Mouse (Mus musculus): Measurements from ENCODE around the gene Acot7. TPM values are rescaled to one million over a fixed set of nuclear protein-coding genes. Genes with fewer than 3 reads are reported as not detected.
A peak's percentile ranks its signal among the peaks of the same experiment; 100 is the strongest.

Gene Acot7
- polyA plus RNA-seq, 1 experiment from 2014 or later = 168 TPM

DNA sequence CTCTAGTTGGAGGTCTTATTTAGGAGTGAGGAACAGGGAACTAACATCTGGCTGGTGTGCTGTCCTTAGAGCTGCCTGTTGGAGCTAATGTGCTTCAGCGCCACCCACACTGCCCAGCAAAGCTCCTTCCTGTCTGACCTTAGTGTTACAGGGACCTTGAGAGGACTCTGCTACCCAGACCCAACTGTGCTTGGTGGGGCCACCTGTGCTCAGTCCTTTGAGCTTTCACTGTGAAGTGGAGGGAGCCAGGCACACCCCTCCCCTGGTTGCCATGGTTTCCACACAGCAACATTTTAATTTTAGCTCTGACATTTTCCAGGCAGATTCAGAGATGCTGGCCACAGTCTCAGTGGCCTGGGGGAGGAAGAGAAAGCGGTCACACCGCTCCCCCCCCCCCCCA lies 25.0 kb downstream of the Acot7 start:
- no peaks in the 10 kb centered on the region for H3K36me3 ChIP-seq (ENCODE audit: control insufficient read depth, insufficient read depth, low read length)
- H3K4me1 ChIP-seq (ENCODE audit: control insufficient read depth, insufficient read depth, low read length) = no peaks in the 10 kb centered on the region; the same call in 1 of the 2 replicates
- H3K4me3 ChIP-seq (ENCODE audit: low read depth, low read length) = no peak overlapping the region
- no peak for DNase-seq (ENCODE audit: low spot score)
- no peaks in the 10 kb centered on the region for H3K27me3 ChIP-seq (replicated peaks; ENCODE audit: control insufficient read depth, insufficient read depth, low read length)
- H3K9me3 ChIP-seq (replicated peaks; ENCODE audit: control insufficient read depth, low read length) = no peaks in the 10 kb centered on the region
- H3K9ac ChIP-seq (ENCODE audit: low read length) = no peak overlapping the region
- 94% methylated on average over 3 of the region's 3 CpGs for WGBS
- no peak; the same call in 1 of the 2 replicates for ATAC-seq
- H3K4me2 ChIP-seq (ENCODE audit: low read length) = no peak overlapping the region
- no peak overlapping the region for H3K27ac ChIP-seq (ENCODE audit: low read depth, low read length)

DNA sequence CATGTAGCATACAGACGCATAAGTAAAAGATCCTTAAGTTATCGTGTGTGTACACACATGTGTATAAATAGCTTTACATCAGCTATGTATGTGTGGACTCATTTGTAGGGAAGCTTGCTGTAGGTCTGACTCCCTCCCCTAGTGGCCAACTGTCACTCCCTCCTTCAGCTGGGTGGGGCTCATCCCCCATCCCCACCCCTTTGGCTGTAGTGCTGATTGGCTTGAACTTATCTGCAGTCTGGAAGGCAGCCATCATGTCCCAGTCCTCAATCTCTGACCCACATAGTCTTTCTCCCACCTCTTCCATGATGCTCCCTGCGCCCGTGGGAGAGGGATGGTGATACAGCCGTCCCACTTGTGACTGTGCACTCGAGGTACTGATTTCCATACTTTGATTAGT lies 26.7 kb downstream of the Acot7 start:
- no peak overlapping the region for H3K9ac ChIP-seq (ENCODE audit: low read length)
- no peak for ATAC-seq
- H3K36me3 ChIP-seq (ENCODE audit: control insufficient read depth, insufficient read depth, low read length) = no peaks in the 10 kb centered on the region
- 89% methylated on average over 6 of the region's 6 CpGs for WGBS
- H3K27ac ChIP-seq (ENCODE audit: low read depth, low read length) = no peak overlapping the region
- no peaks in the 10 kb centered on the region for H3K27me3 ChIP-seq (replicated peaks; ENCODE audit: control insufficient read depth, insufficient read depth, low read length)
- no peak overlapping the region for H3K4me2 ChIP-seq (ENCODE audit: low read length)
- no peak for DNase-seq (ENCODE audit: low spot score)
- H3K9me3 ChIP-seq (replicated peaks; ENCODE audit: control insufficient read depth, low read length) = no peaks in the 10 kb centered on the region
- no peaks in the 10 kb centered on the region; the same call in 1 of the 2 replicates for H3K4me1 ChIP-seq (ENCODE audit: control insufficient read depth, insufficient read depth, low read length)
- no peak overlapping the region for H3K4me3 ChIP-seq (ENCODE audit: low read depth, low read length)

DNA sequence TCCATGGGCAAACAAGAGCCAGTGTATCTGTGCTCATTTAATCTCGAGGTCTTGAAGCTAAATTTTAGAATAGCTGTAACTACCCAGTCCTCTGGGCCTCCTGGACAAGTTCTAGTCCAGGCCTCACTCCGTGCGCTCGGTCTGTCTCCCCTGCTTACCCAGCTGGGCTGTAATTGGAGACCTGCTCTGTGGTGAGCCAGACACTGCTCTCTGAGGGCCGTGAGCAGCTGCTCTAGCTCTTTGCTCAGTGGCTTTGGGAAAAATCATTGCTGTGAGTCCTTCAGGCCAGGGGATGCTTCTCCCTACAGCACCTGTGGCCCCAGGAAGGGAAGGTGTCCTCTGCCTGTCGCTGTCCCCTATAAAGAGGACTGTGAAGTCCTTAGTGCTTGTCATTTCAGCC lies 28.3 kb downstream of the Acot7 start:
- no peaks in the 10 kb centered on the region for H3K36me3 ChIP-seq (ENCODE audit: control insufficient read depth, insufficient read depth, low read length)
- DNase-seq (ENCODE audit: low spot score) = no peak
- no peak for ATAC-seq
- H3K4me1 ChIP-seq (ENCODE audit: control insufficient read depth, insufficient read depth, low read length) = no peaks in the 10 kb centered on the region; the same call in 1 of the 2 replicates
- H3K27ac ChIP-seq (ENCODE audit: low read depth, low read length) = no peak overlapping the region
- no peak overlapping the region for H3K4me3 ChIP-seq (ENCODE audit: low read depth, low read length)
- H3K9me3 ChIP-seq (replicated peaks; ENCODE audit: control insufficient read depth, low read length) = no peaks in the 10 kb centered on the region
- no peak overlapping the region for H3K9ac ChIP-seq (ENCODE audit: low read length)
- WGBS = 72% methylated on average over 6 of the region's 6 CpGs
- no peaks in the 10 kb centered on the region for H3K27me3 ChIP-seq (replicated peaks; ENCODE audit: control insufficient read depth, insufficient read depth, low read length)
- H3K4me2 ChIP-seq (ENCODE audit: low read length) = no peak overlapping the region

DNA sequence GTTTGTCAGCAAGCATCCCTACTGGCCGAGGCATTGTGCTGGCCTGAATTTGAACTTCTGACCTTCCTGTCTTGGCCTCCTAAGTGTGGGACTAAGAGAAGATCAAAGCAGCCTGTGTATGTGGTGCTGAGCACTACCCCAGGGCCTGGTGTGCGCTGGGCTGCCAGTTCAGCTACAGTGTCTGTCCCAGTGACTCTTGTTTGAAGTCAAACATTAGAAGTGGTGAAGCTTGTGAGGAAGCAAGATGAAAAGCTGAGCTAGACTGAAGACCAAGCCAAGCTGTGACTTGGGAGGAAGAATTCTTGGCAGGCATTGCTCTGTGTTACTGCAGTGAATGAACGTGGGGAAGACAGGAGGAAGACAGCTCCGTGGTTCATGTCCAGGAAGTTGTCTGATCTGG lies 31.7 kb downstream of the Acot7 start:
- H3K4me1 ChIP-seq (ENCODE audit: control insufficient read depth, insufficient read depth, low read length) = no peaks in the 10 kb centered on the region
- no peak overlapping the region for H3K9ac ChIP-seq (ENCODE audit: low read length)
- H3K27me3 ChIP-seq (replicated peaks; ENCODE audit: control insufficient read depth, insufficient read depth, low read length) = no peaks in the 10 kb centered on the region
- no peaks in the 10 kb centered on the region for H3K36me3 ChIP-seq (ENCODE audit: control insufficient read depth, insufficient read depth, low read length)
- no peaks in the 10 kb centered on the region for H3K9me3 ChIP-seq (replicated peaks; ENCODE audit: control insufficient read depth, low read length)
- DNase-seq (ENCODE audit: low spot score) (no peak), ATAC-seq (no peak)
- no peak overlapping the region for H3K4me3 ChIP-seq (ENCODE audit: low read depth, low read length)
- H3K4me2 ChIP-seq (ENCODE audit: low read length) = no peak overlapping the region
- no peak overlapping the region for H3K27ac ChIP-seq (ENCODE audit: low read depth, low read length)
- 75% methylated on average over 4 of the region's 4 CpGs for WGBS

DNA sequence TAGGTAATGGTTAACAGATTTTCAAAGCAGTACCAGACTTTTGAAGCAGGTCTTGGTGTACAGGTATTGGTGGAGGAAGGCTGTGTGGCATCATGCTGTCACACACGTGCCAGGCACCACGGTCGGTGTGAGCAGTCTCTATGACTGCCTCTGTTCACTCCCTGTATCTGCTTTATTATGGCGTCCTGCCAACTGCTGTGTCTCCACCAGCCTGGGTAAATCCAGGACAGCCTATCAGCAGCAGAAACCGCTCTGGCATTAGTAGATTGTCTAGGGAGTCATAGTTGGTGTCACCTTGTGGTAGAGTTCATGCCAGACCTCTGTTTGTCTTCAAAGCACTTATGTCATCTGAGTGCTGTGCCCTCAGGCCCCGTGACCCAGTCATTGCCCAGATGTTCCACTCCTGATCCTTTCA lies 34.2 kb downstream of the Acot7 start:
- H3K27ac ChIP-seq (ENCODE audit: low read depth, low read length) = no peak overlapping the region
- no peak overlapping the region for H3K9ac ChIP-seq (ENCODE audit: low read length)
- H3K4me1 ChIP-seq (ENCODE audit: control insufficient read depth, insufficient read depth, low read length) = no peaks in the 10 kb centered on the region
- no peaks in the 10 kb centered on the region for H3K36me3 ChIP-seq (ENCODE audit: control insufficient read depth, insufficient read depth, low read length)
- H3K4me2 ChIP-seq (ENCODE audit: low read length) = no peak overlapping the region
- no peak for ATAC-seq
- WGBS = 74% methylated on average over 6 of the region's 6 CpGs
- no peaks in the 10 kb centered on the region for H3K27me3 ChIP-seq (replicated peaks; ENCODE audit: control insufficient read depth, insufficient read depth, low read length)
- H3K4me3 ChIP-seq (ENCODE audit: low read depth, low read length) = no peak overlapping the region
- no peaks in the 10 kb centered on the region for H3K9me3 ChIP-seq (replicated peaks; ENCODE audit: control insufficient read depth, low read length)
- no peak for DNase-seq (ENCODE audit: low spot score)

DNA sequence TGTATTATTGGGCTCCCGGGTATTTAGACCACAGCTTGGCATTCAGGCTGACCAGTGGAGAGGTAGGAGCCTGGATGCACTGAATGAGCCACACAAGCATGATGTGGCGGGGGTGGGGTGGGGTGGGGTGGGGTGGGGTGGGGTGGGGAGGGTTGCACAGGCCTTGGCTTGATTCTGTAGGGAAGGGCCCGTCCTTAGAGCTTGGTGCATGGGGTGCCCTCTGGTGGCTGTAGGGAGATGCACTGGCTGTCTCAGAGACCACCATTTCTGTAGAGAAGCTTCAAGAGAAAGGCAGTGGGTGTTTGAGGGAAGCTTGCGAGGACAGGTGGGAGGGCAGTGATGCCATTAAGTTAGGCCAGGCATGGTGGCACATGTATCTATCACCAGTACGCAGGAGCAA lies 34.6 kb downstream of the Acot7 start:
- H3K27ac ChIP-seq (ENCODE audit: low read depth, low read length) = no peak overlapping the region
- no peaks in the 10 kb centered on the region for H3K27me3 ChIP-seq (replicated peaks; ENCODE audit: control insufficient read depth, insufficient read depth, low read length)
- peak; percentile 25; the same call in 1 of the 2 replicates for ATAC-seq
- WGBS = 38% methylated on average over 5 of the region's 5 CpGs
- no peaks in the 10 kb centered on the region for H3K4me1 ChIP-seq (ENCODE audit: control insufficient read depth, insufficient read depth, low read length)
- H3K9me3 ChIP-seq (replicated peaks; ENCODE audit: control insufficient read depth, low read length) = no peaks in the 10 kb centered on the region
- peak; percentile 73 for DNase-seq (ENCODE audit: low spot score)
- H3K9ac ChIP-seq (ENCODE audit: low read length) = no peak overlapping the region
- no peak overlapping the region for H3K4me3 ChIP-seq (ENCODE audit: low read depth, low read length)
- no peaks in the 10 kb centered on the region for H3K36me3 ChIP-seq (ENCODE audit: control insufficient read depth, insufficient read depth, low read length)
- H3K4me2 ChIP-seq (ENCODE audit: low read length) = no peak overlapping the region

DNA sequence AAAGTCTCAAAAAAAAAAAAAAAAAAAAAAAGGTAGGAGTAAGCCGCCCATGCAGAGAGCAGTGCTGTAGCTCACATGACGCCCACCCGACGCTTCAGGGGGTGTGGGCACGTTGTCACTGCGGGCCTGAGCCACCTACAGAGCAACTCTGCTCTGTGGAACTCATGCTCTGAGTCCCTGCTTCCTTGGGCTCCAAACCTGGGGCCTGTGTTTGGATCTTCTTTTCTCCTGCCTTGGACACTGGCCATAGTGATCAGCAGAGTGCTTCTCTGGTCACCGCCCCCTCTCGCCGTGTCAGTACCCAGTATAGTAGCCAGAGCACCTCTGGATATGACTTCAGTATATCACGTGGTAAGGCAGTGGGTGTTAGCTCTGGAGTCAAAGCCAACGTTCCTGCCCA lies 35.0 kb downstream of the Acot7 start:
- no peak for ATAC-seq

DNA sequence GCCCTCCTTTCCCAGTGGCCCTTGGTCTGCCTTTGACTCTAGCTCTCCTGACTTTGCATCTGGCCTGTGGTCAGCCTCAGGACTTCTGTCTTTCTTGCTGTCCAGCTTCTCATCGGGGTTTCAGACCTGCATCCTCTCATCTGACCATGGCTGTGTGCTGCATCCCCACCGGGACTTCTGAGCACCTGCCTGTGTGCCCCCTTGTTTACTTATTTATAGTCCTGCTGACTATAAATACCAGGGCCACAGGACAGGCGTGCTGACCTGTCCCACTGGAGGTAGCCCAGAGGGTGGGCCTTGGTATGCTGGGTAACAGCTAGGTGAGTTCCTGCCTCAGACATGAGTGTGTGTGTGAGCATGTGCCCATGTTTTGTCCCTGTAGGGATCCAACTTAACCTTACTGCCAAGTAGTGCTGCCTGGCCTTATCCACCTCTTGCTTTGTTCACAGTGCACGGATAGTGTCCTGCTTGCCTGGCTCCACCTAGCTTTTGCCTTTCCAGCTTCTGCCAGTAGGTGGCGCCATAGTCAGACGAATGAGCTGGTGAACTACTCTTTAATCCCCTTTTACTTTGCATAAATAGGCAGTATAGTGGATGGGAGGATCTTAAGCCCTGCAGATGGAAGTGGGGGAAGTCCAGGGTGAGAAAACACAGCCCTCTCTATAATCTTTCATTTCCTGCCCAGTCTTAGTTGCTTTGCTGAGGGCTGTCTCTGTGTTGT lies 36.0 kb downstream of the Acot7 start:
- peak; percentile 83 for ATAC-seq
- H3K4me3 ChIP-seq (ENCODE audit: low read depth, low read length) = no peak overlapping the region
- WGBS = 38% methylated on average over 6 of the region's 6 CpGs
- DNase-seq (ENCODE audit: low spot score) = peak; percentile 92
- no peak overlapping the region for H3K4me2 ChIP-seq (ENCODE audit: low read length)
- no peak overlapping the region for H3K9ac ChIP-seq (ENCODE audit: low read length)
- peaks cover 3% of the 10 kb centered on the region; the same call in 1 of the 2 replicates for H3K36me3 ChIP-seq (ENCODE audit: control insufficient read depth, insufficient read depth, low read length)
- H3K27me3 ChIP-seq (replicated peaks; ENCODE audit: control insufficient read depth, insufficient read depth, low read length) = no peaks in the 10 kb centered on the region
- H3K9me3 ChIP-seq (replicated peaks; ENCODE audit: control insufficient read depth, low read length) = no peaks in the 10 kb centered on the region
- H3K27ac ChIP-seq (ENCODE audit: low read depth, low read length) = no peak overlapping the region
- no peaks in the 10 kb centered on the region for H3K4me1 ChIP-seq (ENCODE audit: control insufficient read depth, insufficient read depth, low read length)

More for the DNA sequence above, 35.0 kb downstream of the Acot7 start:
- no peak overlapping the region for H3K9ac ChIP-seq (ENCODE audit: low read length)
- no peaks in the 10 kb centered on the region for H3K9me3 ChIP-seq (replicated peaks; ENCODE audit: control insufficient read depth, low read length)
- DNase-seq (ENCODE audit: low spot score) = no peak
- no peaks in the 10 kb centered on the region for H3K27me3 ChIP-seq (replicated peaks; ENCODE audit: control insufficient read depth, insufficient read depth, low read length)
- no peak overlapping the region for H3K27ac ChIP-seq (ENCODE audit: low read depth, low read length)
- no peak overlapping the region for H3K4me2 ChIP-seq (ENCODE audit: low read length)
- WGBS = 72% methylated on average over 11 of the region's 11 CpGs
- H3K36me3 ChIP-seq (ENCODE audit: control insufficient read depth, insufficient read depth, low read length) = no peaks in the 10 kb centered on the region
- no peak overlapping the region for H3K4me3 ChIP-seq (ENCODE audit: low read depth, low read length)
- H3K4me1 ChIP-seq (ENCODE audit: control insufficient read depth, insufficient read depth, low read length) = no peaks in the 10 kb centered on the region

DNA sequence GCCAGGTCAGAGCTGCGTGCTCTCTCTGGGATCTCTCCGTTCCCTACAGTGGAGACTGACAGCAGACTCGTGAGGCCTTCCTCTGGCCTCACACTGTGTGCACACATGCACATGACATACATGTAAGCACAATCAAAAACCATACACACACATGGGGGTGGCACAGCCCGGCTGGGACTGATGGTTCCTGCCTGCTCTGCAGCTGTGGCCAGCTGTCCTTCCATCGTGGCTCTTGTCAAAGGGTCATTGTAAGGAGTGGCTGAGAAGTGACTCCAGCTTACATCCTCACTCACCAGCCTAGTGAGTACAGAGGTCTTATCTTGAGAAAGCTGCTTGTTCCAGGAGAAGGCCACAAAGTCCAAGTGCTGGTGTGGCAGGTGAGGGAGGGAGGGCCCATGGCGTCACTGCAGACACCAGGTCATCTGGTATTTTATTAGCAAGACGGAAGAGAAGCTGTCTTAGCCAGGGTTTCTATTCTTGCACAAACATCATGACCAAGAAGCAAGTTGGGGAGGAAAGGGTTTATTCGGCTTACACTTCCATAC lies 37.0 kb downstream of the Acot7 start:
- DNase-seq (ENCODE audit: low spot score) (no peak), ATAC-seq (no peak)
- WGBS = 87% methylated on average over 7 of the region's 8 CpGs
- Histone ChIP-seq H3K4me1 (ENCODE audit: control insufficient read depth, insufficient read depth, low read length) (no peaks in the 10 kb centered on the region), H3K4me3 (ENCODE audit: low read depth, low read length) (no peak overlapping the region), H3K9me3 (replicated peaks; ENCODE audit: control insufficient read depth, low read length) (no peaks in the 10 kb centered on the region), H3K27me3 (replicated peaks; ENCODE audit: control insufficient read depth, insufficient read depth, low read length) (no peaks in the 10 kb centered on the region), H3K4me2 (ENCODE audit: low read length) (no peak overlapping the region), H3K36me3 (ENCODE audit: control insufficient read depth, insufficient read depth, low read length) (peaks cover 9% of the 10 kb centered on the region; the same call in 1 of the 2 replicates), H3K27ac (ENCODE audit: low read depth, low read length) (no peak overlapping the region), H3K9ac (ENCODE audit: low read length) (no peak overlapping the region)
